Mouse (Mus musculus) heart, embryonic 10.5 days (tissue): ENCODE data around the gene Elf3. TPM values are rescaled to one million over a fixed set of nuclear protein-coding genes. Genes with fewer than 3 reads are reported as not detected.

Experiments used
- DNase-seq: peaks from one replicate; pipeline ENCODE4 v3.0.0-alpha.2; 2017; ENCODE audit warnings: low spot score
- H3K27ac ChIP-seq: fragments of 300-500 bp; sonication (generic); 2 replicates; pipeline ENCODE4 v1.5.1; 2016; ENCODE audit warnings: mild to moderate bottlenecking
- H3K27me3 ChIP-seq: fragments of 300-500 bp; sonication (generic); 2 replicates; pipeline ENCODE4 v1.6.1; 2016; ENCODE audit warnings: mild to moderate bottlenecking; ENCODE audit not compliant: poor library complexity, insufficient read depth, severe bottlenecking
- H3K36me3 ChIP-seq: fragments of 300-500 bp; sonication (generic); 2 replicates; pipeline ENCODE4 v1.6.1; 2016; ENCODE audit warnings: mild to moderate bottlenecking, moderate library complexity
- H3K4me1 ChIP-seq: fragments of 300-500 bp; sonication (generic); 2 replicates; pipeline ENCODE4 v1.6.1; 2016; ENCODE audit warnings: mild to moderate bottlenecking
- H3K4me3 ChIP-seq: fragments of 300-500 bp; sonication (generic); 2 replicates; pipeline ENCODE4 v1.5.1; 2016; ENCODE audit warnings: mild to moderate bottlenecking, moderate library complexity
- H3K9me3 ChIP-seq: fragments of 300-500 bp; sonication (generic); 2 replicates; pipeline ENCODE4 v1.6.1; 2016; ENCODE audit warnings: mild to moderate bottlenecking, moderate library complexity
- WGBS: fragments of 180-500 bp; shearing (Covaris S2); methylation state at CpG from one replicate; pipeline ENCODE4 v1.1.7; 2016; 5-methylcytosine and 5-hydroxymethylcytosine counted together
- polyA plus RNA-seq: library from polyadenylated mRNA; unstranded; fragments of >200 nt; fragmentation: Nextera tagmentation; extraction: Ambion mirVana; gene quantifications from 2 replicates; pipeline ENCODE4 v1.2.1, GENCODE M21; 2016

The Elf3 gene
- 1.2 and 2.8 TPM in 2 replicates for polyA plus RNA-seq

DNA sequence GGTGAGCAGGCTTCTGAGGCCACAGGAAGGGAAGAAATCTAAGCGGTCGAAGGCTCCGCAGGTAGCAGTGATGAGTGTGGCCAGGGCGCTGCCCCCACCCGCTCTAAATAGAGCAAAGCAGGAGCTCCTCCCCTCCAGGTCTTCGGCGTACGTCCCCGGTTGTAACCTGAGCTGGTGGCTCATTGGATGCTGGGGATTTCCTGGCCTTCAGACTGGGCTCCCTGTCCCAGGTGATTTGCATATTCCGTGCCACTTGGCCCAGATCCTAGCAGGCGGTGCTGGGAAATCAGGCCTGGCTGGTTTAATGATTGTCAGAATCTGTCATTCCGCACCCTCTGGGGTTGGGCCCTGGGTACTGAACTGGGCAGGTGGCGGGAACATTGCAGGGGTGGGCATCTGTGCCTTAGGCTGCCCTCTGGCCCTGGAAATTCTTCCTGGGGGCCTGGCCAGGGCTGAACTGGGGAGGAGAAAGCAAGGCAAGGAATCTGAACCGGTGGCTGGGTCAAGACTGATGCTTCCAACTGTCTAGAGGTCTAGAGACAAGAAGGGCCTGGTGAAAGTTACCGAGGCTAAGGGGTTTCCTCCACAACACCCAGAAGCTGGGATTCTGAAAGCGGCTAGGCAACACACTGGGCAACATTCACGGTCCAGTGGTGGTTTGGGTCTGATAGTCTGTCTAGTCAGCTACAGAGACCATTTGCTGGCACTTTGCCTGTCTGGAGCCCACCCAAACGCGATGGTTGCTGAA lies at the start of gene Elf3:
Gene Elf3, minus strand, starts transcription at position 189 of the 748 bp plus-strand sequence.
- Histone ChIP-seq H3K9me3 (no peaks in the 10 kb centered on the region), H3K27me3 (peaks cover 46% of the 10 kb centered on the region)
- WGBS = 5% methylated on average over 19 of the region's 19 CpGs

DNA sequence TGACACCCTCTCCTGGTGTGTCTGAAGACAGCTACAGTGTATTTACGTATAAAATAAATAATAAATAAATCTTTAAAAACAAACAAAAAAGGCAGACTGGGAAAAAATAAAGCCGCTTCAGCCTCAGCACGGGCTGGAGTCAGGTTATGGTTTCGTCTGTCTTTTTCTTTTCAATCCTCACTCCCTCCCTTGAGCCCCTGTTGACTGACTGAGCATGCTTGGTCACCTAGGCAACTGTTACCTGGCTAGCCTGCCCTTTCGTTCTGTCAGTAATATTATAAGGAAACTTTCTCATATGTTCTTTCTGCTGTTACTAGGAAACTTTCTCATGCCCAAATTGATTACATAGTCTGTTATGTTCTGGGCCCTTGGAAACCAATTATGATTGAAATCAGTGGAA lies 32.5 kb upstream of the Elf3 start:
- H3K4me3 ChIP-seq = no peak overlapping the region
- no peak for DNase-seq
- no peak overlapping the region for H3K27ac ChIP-seq
- no peaks in the 10 kb centered on the region for H3K27me3 ChIP-seq
- peaks cover 5% of the 10 kb centered on the region; the same call in 1 of the 2 replicates for H3K4me1 ChIP-seq
- WGBS = 84% methylated on average over 5 of the region's 5 CpGs
- no peaks in the 10 kb centered on the region for H3K9me3 ChIP-seq
- H3K36me3 ChIP-seq = peaks cover 27% of the 10 kb centered on the region

More for the DNA sequence above, at the start of gene Elf3:
- Histone ChIP-seq H3K4me3 (peak within 1 kb of the TSS; percentile 51), H3K4me1 (peaks cover 26% of the 10 kb centered on the region), H3K36me3 (peaks cover 19% of the 10 kb centered on the region), H3K27ac (peak within 1 kb of the TSS; percentile 74)
- no peak for DNase-seq

DNA sequence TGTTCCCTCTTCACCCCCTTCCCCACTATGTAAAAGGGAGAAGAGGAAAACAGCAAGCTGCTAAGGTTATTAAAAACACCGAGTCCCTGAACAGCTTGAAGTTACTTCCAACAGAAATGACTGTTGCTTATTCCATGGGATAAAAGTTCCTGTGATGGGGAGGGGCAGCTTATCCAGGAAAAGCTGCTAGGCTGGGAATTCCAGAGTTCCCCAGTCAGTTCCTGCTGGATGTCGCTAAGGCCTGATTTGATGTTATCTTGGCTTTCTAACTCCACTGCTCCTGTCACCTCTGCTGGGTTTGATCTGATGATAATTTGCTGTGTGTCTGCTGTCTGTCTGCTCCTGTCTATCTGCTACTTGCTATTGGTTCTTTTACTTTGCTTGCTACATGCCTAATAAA lies 27.9 kb upstream of the Elf3 start:
- Histone ChIP-seq H3K27ac (no peak overlapping the region), H3K36me3 (no peaks in the 10 kb centered on the region), H3K4me1 (peaks cover 14% of the 10 kb centered on the region), H3K4me3 (no peak overlapping the region), H3K9me3 (no peaks in the 10 kb centered on the region), H3K27me3 (no peaks in the 10 kb centered on the region)
- no peak for DNase-seq
- WGBS = 36% methylated on average over 2 of the region's 2 CpGs

DNA sequence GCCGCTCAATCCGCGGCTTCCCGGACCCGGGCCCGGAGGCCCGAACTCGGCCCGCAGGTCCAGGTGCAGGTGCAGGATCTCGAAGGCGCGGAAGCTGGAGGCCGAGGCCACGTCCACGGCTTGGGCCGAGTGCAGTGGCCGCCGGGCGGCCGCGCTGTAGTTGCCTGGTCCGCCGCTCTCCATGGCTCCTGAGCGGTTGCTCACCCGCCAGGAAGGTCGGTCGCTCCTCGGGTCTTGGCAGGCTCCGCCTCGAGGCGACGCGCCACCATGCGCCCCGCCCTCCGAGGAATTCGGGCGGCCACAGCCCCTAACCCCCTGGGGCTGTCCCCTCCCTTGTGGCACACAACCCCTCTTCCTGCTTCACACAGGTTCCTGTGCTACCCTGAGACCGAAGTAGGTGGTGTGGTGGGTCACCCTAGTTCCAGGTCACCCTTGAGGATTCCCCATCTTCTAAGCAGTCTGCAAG lies 25.5 kb upstream of the Elf3 start, which contains the start of gene Rnpep:
Gene Rnpep, minus strand, starts transcription at position 259 of the 466 bp plus-strand sequence.
- Histone ChIP-seq H3K9me3 (no peaks in the 10 kb centered on the region), H3K36me3 (peaks cover 8% of the 10 kb centered on the region; the same call in 1 of the 2 replicates), H3K4me1 (peaks cover 14% of the 10 kb centered on the region), H3K27ac (peak within 1 kb of the TSS; percentile 92), H3K27me3 (no peaks in the 10 kb centered on the region), H3K4me3 (peak within 1 kb of the TSS; percentile 87)
- WGBS = under 1% methylated on average over 39 of the region's 39 CpGs
- DNase-seq = peak; percentile 85

DNA sequence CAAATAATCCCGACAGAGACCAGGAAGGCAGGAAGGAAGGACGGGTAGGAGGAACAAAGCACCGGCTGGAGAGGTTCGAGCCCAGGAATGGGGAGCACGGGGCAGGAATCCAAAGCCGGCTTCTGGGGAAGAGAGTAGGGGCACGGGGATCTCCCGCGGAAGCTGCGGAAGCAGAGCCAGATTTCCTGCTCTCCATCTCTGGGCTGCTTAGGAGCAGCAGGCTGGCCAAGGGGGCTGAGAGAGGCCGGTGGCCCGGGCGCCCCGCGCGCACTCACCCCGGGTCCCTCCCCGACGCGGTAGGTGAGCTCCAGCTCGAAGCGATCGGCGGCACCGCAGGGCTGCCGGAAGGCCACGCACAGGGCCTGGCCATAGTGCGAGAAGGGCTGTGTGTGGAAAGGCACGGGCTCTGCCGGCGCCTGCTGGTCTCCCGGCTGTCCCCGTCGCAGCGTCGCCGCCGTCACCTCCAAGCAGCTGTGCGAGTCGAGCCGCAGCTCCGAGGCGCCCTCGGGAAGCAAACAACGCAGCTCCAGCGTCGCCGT lies 25.0 kb upstream of the Elf3 start:
- no peaks in the 10 kb centered on the region for H3K9me3 ChIP-seq
- WGBS = under 1% methylated on average over 48 of the region's 48 CpGs
- DNase-seq = peak; percentile 78

DNA sequence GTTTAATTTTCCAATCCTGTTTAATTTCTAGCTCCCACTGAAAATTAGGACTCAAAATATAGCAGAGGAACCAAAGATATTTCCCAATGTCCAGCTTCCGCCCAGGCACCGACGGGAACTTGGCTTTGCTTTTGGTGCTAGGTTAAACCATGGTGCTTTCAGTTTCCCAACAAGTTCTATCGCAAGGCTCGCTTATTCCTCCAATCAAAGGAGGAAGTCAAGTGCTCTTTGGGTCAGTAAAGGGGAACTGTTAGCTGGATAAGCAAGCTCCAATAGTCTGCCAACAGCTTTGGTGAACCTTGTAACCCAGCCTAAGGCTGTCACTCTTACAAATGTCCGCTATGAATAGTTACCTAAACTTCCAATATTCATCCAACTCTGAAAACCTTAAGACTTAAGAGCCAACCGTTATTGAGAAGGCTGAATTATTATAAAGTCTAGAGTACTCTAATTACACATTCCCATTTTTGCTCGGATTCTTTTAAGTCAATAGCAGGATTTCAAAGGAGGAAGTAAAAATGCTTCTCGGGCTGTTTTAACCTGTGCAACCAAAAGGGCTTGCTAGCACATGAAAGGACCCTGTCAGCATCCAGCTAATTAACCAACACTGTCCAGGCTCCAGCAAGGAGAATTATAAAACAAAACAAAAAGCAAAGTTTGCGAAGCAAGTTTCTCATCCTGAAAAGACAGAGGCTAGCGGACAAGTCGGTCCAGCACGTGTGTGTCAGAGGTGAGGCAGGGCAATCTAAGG lies 24.3 kb upstream of the Elf3 start:
- peak overlapping the region; percentile 92 for H3K27ac ChIP-seq
- no peaks in the 10 kb centered on the region for H3K27me3 ChIP-seq
- peak overlapping the region; percentile 87 for H3K4me3 ChIP-seq
- no peaks in the 10 kb centered on the region for H3K9me3 ChIP-seq
- no peak for DNase-seq
- 33% methylated on average over 13 of the region's 13 CpGs for WGBS
- peaks cover 20% of the 10 kb centered on the region for H3K36me3 ChIP-seq
- peaks cover 14% of the 10 kb centered on the region for H3K4me1 ChIP-seq

More for the DNA sequence above, 25.0 kb upstream of the Elf3 start:
- peak overlapping the region; percentile 92 for H3K27ac ChIP-seq
- peak overlapping the region; percentile 87 for H3K4me3 ChIP-seq
- H3K4me1 ChIP-seq = peaks cover 14% of the 10 kb centered on the region
- H3K36me3 ChIP-seq = peaks cover 13% of the 10 kb centered on the region; the same call in 1 of the 2 replicates
- no peaks in the 10 kb centered on the region for H3K27me3 ChIP-seq

DNA sequence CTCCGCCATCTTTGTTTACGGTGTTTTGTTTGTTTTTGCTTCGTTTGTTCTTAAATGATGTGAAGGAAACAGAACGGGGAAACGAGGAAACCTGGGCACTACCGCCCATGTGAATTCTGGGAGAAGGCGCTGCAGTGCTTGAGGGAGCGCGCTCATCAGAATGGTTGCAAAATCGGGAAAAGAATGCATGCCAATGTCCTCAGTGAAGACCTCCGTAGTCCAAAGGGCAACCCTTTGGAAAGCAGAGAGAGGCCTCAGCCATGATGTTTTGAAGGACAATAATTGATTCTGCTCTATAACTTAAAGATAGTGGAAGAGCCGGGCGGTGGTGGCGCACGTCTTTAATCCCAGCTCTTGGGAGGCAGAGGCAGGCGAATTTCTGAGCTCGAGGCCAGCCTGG lies 23.5 kb upstream of the Elf3 start:
- H3K36me3 ChIP-seq = peaks cover 27% of the 10 kb centered on the region
- no peak for DNase-seq
- peaks cover 14% of the 10 kb centered on the region for H3K4me1 ChIP-seq
- no peaks in the 10 kb centered on the region for H3K9me3 ChIP-seq
- no peak overlapping the region for H3K27ac ChIP-seq
- 93% methylated on average over 17 of the region's 17 CpGs for WGBS
- H3K27me3 ChIP-seq = no peaks in the 10 kb centered on the region
- H3K4me3 ChIP-seq = no peak overlapping the region

DNA sequence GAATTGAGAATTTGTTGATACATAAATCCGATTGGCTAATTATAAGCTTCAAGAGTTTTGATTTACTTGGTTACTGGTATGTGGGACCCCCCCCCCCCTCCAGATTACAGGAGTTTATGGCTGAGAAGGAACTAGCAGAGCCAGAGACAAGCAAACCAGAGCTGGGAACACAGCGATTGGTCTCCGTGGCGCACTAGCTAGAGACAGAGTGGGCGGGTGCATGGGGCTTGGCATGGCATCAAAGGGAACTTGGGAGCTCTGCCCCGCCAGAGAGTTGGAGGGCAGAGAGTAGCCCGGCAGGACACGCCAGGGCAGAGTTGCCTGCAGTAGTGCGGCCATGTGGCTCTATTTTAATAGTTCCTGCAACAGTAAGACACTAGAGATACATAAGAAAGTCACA lies 22.3 kb upstream of the Elf3 start:
- no peak for DNase-seq
- no peaks in the 10 kb centered on the region for H3K27me3 ChIP-seq
- no peak overlapping the region for H3K4me3 ChIP-seq
- WGBS = 84% methylated on average over 9 of the region's 9 CpGs
- H3K4me1 ChIP-seq = peaks cover 9% of the 10 kb centered on the region
- no peaks in the 10 kb centered on the region for H3K9me3 ChIP-seq
- H3K36me3 ChIP-seq = peaks cover 37% of the 10 kb centered on the region
- no peak overlapping the region for H3K27ac ChIP-seq

DNA sequence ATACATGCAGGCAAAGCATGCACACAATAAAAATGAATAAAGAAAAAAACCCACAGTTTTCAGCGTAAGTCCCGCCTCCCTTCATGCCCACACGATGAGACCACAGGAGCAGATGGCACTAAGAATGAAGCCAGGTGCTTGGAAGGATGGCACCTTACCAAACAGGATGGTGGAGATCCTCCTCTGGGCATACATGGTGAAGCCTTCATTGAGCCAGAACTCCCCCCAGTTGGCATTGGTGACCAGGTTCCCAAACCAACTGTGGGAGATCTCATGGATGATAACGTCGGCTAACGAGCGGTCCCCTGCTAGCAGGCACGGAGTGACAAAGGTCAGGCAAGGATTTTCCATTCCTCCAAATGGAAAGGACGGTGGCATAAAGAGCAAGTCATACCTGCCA lies 13.0 kb upstream of the Elf3 start:
- DNase-seq = no peak
- no peaks in the 10 kb centered on the region for H3K27me3 ChIP-seq
- H3K36me3 ChIP-seq = peaks cover 72% of the 10 kb centered on the region
- no peaks in the 10 kb centered on the region for H3K9me3 ChIP-seq
- H3K27ac ChIP-seq = no peak overlapping the region
- 88% methylated on average over 9 of the region's 9 CpGs for WGBS
- H3K4me3 ChIP-seq = no peak overlapping the region
- no peaks in the 10 kb centered on the region for H3K4me1 ChIP-seq

DNA sequence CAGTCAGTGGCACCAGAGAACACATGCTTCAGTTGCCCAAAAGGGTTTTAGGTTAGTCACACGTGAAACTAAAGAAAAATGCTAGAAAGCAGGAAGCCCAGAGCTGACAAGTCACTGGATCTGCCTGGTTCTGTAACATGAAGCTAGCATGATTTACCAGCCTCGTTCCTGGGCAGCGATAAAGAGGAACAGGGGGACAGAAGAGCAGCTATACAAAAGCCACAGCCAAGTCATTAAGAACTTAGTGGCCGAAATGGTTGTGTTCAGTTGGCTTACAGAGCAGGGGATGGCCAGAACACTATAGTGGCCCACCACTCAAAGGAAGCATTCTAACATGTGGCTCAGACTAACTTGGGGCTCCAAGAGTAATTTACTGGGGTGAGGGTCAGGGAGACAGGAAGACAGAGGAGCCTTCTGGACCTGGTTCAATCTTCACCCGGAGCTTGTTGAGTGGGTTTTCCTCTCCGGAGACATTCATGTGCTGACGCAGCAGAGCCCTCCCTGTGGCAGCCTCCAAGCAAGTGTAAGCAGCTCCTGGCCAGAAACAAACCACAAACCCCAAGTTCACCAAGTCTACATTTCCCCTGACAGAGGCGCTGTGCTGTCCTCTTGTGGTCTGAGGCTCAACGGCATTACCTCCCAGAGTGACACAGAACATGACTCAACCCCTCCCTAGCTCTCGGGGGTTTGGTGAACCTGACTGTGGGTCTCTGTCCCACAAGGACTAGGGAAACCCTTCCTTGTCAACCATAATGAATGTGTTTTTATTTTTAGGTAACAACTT lies 9.5 kb upstream of the Elf3 start:
- H3K9me3 ChIP-seq = no peaks in the 10 kb centered on the region
- 85% methylated on average over 10 of the region's 10 CpGs for WGBS
- H3K4me3 ChIP-seq = no peak overlapping the region
- no peak for DNase-seq
- no peaks in the 10 kb centered on the region for H3K27me3 ChIP-seq
- peaks cover 79% of the 10 kb centered on the region for H3K36me3 ChIP-seq
- no peaks in the 10 kb centered on the region for H3K4me1 ChIP-seq
- no peak overlapping the region for H3K27ac ChIP-seq

DNA sequence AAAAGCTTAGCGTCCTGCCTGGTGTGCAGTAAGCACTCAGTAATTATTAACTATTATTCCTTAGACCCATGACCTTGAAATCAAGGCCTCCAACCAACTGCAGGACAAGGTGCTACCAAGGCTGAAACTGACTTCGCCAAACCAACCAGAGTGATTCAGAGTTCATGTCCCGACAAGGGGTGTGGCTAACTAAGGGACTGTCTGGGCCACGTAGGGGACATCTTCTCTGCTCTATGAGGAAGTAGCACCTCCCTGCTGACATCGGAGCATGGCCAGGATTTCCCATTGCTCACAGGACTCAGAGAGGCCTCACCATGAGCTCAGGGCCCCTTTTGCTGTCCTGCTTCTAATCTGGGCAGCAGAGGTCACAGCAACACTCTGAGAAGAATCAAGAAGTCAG lies 7.5 kb upstream of the Elf3 start:
- DNase-seq = no peak
- H3K27ac ChIP-seq = no peak overlapping the region
- no peaks in the 10 kb centered on the region for H3K27me3 ChIP-seq
- 77% methylated on average over 5 of the region's 5 CpGs for WGBS
- no peaks in the 10 kb centered on the region for H3K9me3 ChIP-seq
- peaks cover 3% of the 10 kb centered on the region for H3K4me1 ChIP-seq
- H3K4me3 ChIP-seq = no peak overlapping the region
- H3K36me3 ChIP-seq = peaks cover 75% of the 10 kb centered on the region

DNA sequence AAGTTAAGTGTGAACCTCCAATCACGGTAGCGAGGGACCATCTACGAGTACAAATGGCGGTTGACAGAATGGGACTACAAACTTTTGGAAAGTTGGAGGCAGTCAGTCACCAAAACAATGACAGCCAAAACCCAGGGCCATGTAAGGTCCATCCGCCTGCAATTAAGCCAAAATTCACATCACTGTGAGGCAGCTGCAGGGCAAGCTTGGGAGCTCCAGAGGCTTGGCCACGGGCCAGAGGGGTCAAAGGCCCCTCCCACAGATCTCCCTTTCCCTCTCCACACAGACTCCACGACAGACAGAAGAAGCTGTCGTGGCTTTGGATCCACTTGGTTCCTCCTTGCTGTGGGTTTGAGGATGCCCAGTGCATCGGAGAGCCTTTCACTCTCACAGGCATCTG lies 4.9 kb upstream of the Elf3 start:
- H3K27ac ChIP-seq = no peak overlapping the region
- H3K27me3 ChIP-seq = no peaks in the 10 kb centered on the region
- peaks cover 18% of the 10 kb centered on the region for H3K4me1 ChIP-seq
- no peaks in the 10 kb centered on the region for H3K9me3 ChIP-seq
- H3K4me3 ChIP-seq = no peak overlapping the region
- DNase-seq = no peak
- H3K36me3 ChIP-seq = peaks cover 59% of the 10 kb centered on the region
- WGBS = 83% methylated on average over 9 of the region's 9 CpGs
